Comparison of ENCODE assay signal across 8 mouse cellular contexts in genomic region chr11:119023616-119023980, GRCm38 (mm10). TPM values are rescaled to one million over a fixed set of nuclear protein-coding genes. Genes with fewer than 3 reads are reported as not detected.
DNase-seq lines count a peak whose midpoint lies in the region; ATAC-seq lines count a peak whose summit lies in the region.

No protein-coding gene starts in this region.

- peak; percentile 62 for DNase-seq in left cerebral cortex, postnatal 4 days
- no peak for DNase-seq in left cerebral cortex, adult 11 months (ENCODE audit: low spot score)
- peak; percentile 41 for DNase-seq in lung, postnatal 10 days
- DNase-seq in thymus, postnatal 25 days: peak; percentile 62
- no peak for DNase-seq in yolk sac, embryonic 10.5 days (ENCODE audit: low spot score)

- no peak; the same call in 1 of the 2 replicates for ATAC-seq in heart, embryonic 16.5 days (replicated peaks; ENCODE audit: extremely low read depth, insufficient read depth, low FRiP score)
- no peak for ATAC-seq in erythroid progenitor cell, adult 5-6 weeks (replicated peaks; ENCODE audit: low FRiP score, poor library complexity, severe bottlenecking)

- under 1% methylated on average over 15 of the region's 15 CpGs for whole genome bisulfite sequencing in heart, embryonic 16.5 days

- H3K4me2 ChIP-seq in heart, embryonic 16.5 days (ENCODE audit: low read depth, low read length): peak overlapping the region; percentile 88

- peaks cover 18% of the 10 kb centered on the region for H3K36me3 ChIP-seq in heart, embryonic 16.5 days (ENCODE audit: control insufficient read depth, insufficient read depth)

- peaks cover 2% of the 10 kb centered on the region; the same call in 1 of the 2 replicates for H3K4me1 ChIP-seq in brown adipose tissue, adult 24 weeks (ENCODE audit: control insufficient read depth, insufficient read depth, insufficient read length, low read length)
- peaks cover 31% of the 10 kb centered on the region for H3K4me1 ChIP-seq in heart, embryonic 16.5 days (ENCODE audit: control insufficient read depth, insufficient read depth, low read length)

- H3K9me3 ChIP-seq in heart, embryonic 16.5 days (replicated peaks; ENCODE audit: control insufficient read depth, low read length): no peaks in the 10 kb centered on the region

- no peak overlapping the region for H3K27ac ChIP-seq in brown adipose tissue, adult 24 weeks (replicated peaks; ENCODE audit: low read depth, low read length)
- peak overlapping the region; percentile 79 for H3K27ac ChIP-seq in heart, embryonic 16.5 days (ENCODE audit: low read length)

- H3K27me3 ChIP-seq in heart, embryonic 16.5 days (ENCODE audit: control insufficient read depth, insufficient read depth, low read length): peaks cover 17% of the 10 kb centered on the region

- H3K9ac ChIP-seq in heart, embryonic 16.5 days (ENCODE audit: low read length): peak overlapping the region; percentile 80

- intact Hi-C loops in left cerebral cortex, postnatal 4 days (cut with DNase I): no loop called here

- H3K4me3 ChIP-seq in brown adipose tissue, adult 24 weeks (ENCODE audit: insufficient read depth, low read depth, low read length): peak overlapping the region; percentile 91
- peak overlapping the region; percentile 92 for H3K4me3 ChIP-seq in heart, embryonic 16.5 days (ENCODE audit: low read length)

RNA-seq across cellular contexts. Expression of gene Cbx2, which starts 0.8 kb away (rescaled TPM):
- 1 to 10 TPM; 6.8 to 7.4 TPM for total RNA-seq in left cerebral cortex, postnatal 4 days (2021)
- polyA plus RNA-seq in brown adipose tissue, adult 24 weeks (2012; ENCODE audit: insufficient read depth, insufficient read length, missing spikeins): 0.91 and 1.1 TPM in 2 replicates
- polyA plus RNA-seq in heart, embryonic 16.5 days (2015; fragmentation: Nextera tagmentation; extraction: Ambion mirVana): 15.0 and 15.3 TPM in 2 replicates
- total RNA-seq in erythroid progenitor cell, adult 5-6 weeks (2015; ENCODE audit: low replicate concordance): not detected in 2 replicates
- total RNA-seq in erythroid progenitor cell, adult 5-6 weeks (2017; ENCODE audit: low replicate concordance): 0.51 TPM in 1 of 2 replicates, not detected in the other

RNA-seq across cellular contexts. Expression of gene Cbx8, which starts 17.2 kb away (rescaled TPM):
- 10 to 100 TPM; 13.0 to 15.6 TPM for total RNA-seq in left cerebral cortex, postnatal 4 days (2021)
- 4.7 and 9.1 TPM in 2 replicates for polyA plus RNA-seq in brown adipose tissue, adult 24 weeks (2012; ENCODE audit: insufficient read depth, insufficient read length, missing spikeins)
- polyA plus RNA-seq in heart, embryonic 16.5 days (2015; fragmentation: Nextera tagmentation; extraction: Ambion mirVana): 7.0 and 7.5 TPM in 2 replicates
- 1.3 TPM in 1 of 2 replicates, not detected in the other for total RNA-seq in erythroid progenitor cell, adult 5-6 weeks (2015; ENCODE audit: low replicate concordance)
- 1.0 and 3.3 TPM in 2 replicates for total RNA-seq in erythroid progenitor cell, adult 5-6 weeks (2017; ENCODE audit: low replicate concordance)

RNA-seq across cellular contexts. Expression of gene Enpp7, which starts 35.6 kb away (rescaled TPM):
- total RNA-seq in left cerebral cortex, postnatal 4 days (2021): not detected
- not detected in 2 replicates for polyA plus RNA-seq in brown adipose tissue, adult 24 weeks (2012; ENCODE audit: insufficient read depth, insufficient read length, missing spikeins)
- 0.12 TPM in 1 of 2 replicates, not detected in the other for polyA plus RNA-seq in heart, embryonic 16.5 days (2015; fragmentation: Nextera tagmentation; extraction: Ambion mirVana)
- total RNA-seq in erythroid progenitor cell, adult 5-6 weeks (2015; ENCODE audit: low replicate concordance): not detected in 2 replicates
- not detected in 2 replicates for total RNA-seq in erythroid progenitor cell, adult 5-6 weeks (2017; ENCODE audit: low replicate concordance)

Comparison
In these comparisons a context has a peak if more than half of its experiments do, and no peak if none do; other contexts are left out.
1. DNase-seq: peak in left cerebral cortex, postnatal 4 days (single experiment), lung, postnatal 10 days (single experiment) and thymus, postnatal 25 days (single experiment); none in left cerebral cortex, adult 11 months (single experiment) and yolk sac, embryonic 10.5 days (single experiment).
2. RNA of gene Cbx2, which starts 0.8 kb away (total RNA-seq): 6.8 to 7.4 TPM in left cerebral cortex, postnatal 4 days; 0.51 TPM in erythroid progenitor cell, adult 5-6 weeks; every median in the first group is over 4 times any median in the second.